Mouse (Mus musculus) heart, embryonic 14.5 days (tissue): ENCODE results near the gene Tns3. TPM values are rescaled to one million over a fixed set of nuclear protein-coding genes. Genes with fewer than 3 reads are reported as not detected.

ENCODE experiments used
- ATAC-seq: fragments of 200-750 bp; cut with Nextera tagmentation; 2 replicates; pipeline ENCODE4 v1.8.0; 2017; ENCODE audit warnings: low read depth, moderate TSS enrichment; ENCODE audit not compliant: insufficient number of reproducible peaks, insufficient read depth, low FRiP score
- H3K27ac ChIP-seq, 2 experiments: fragments of 200-500 bp in 1 of 2; fragments of 300-500 bp in 1 of 2; sonication (generic) in 1 of 2; replicated peaks in 1 of 2; 2 replicates each; pipeline ENCODE4 v1.5.1; 2012 to 2014; ENCODE audit warnings: low read depth in 2 of 2, low read length in 2 of 2, control low read depth in 1 of 2, mild to moderate bottlenecking in 1 of 2, mixed read lengths in 1 of 2; ENCODE audit not compliant: control insufficient read depth in 1 of 2, insufficient read depth in 1 of 2
- H3K27me3 ChIP-seq: fragments of 300-500 bp; sonication (generic); 2 replicates; pipeline ENCODE4 v1.6.1; 2014; ENCODE audit warnings: mild to moderate bottlenecking, low read length, control low read depth; ENCODE audit not compliant: control insufficient read depth, insufficient read depth
- H3K36me3 ChIP-seq: fragments of 300-500 bp; sonication (generic); 2 replicates; pipeline ENCODE4 v1.6.1; 2014; ENCODE audit warnings: mild to moderate bottlenecking, control low read depth, low read length, mixed read lengths; ENCODE audit not compliant: control insufficient read depth, insufficient read depth
- H3K4me1 ChIP-seq, 2 experiments: fragments of 200-500 bp in 1 of 2; fragments of 300-500 bp in 1 of 2; sonication (generic) in 1 of 2; 2 replicates each; pipeline ENCODE4 v1.6.1; 2012 to 2014; ENCODE audit warnings: low read length in 2 of 2, control low read depth in 1 of 2, mixed read lengths in 1 of 2; ENCODE audit not compliant: control insufficient read depth in 2 of 2, insufficient read depth in 2 of 2
- H3K4me2 ChIP-seq: fragments of 300-500 bp; sonication (generic); 2 replicates; pipeline ENCODE4 v1.6.1; 2014; ENCODE audit warnings: mild to moderate bottlenecking, low read length
- H3K4me3 ChIP-seq, 2 experiments: fragments of 200-500 bp in 1 of 2; fragments of 300-500 bp in 1 of 2; sonication (generic) in 1 of 2; 2 replicates each; pipeline ENCODE4 v1.5.1; 2012 to 2014; ENCODE audit warnings: low read length in 2 of 2, mild to moderate bottlenecking in 2 of 2, control low read depth in 1 of 2, low read depth in 1 of 2, moderate library complexity in 1 of 2; ENCODE audit not compliant: control insufficient read depth in 1 of 2, insufficient read depth in 1 of 2
- H3K9ac ChIP-seq: fragments of 300-500 bp; sonication (generic); 2 replicates; pipeline ENCODE4 v1.6.1; 2014; ENCODE audit warnings: mild to moderate bottlenecking, low read length
- H3K9me3 ChIP-seq: fragments of 300-500 bp; sonication (generic); 2 replicates; pipeline ENCODE4 v1.6.1; 2016; ENCODE audit warnings: low read length, control low read depth; ENCODE audit not compliant: control insufficient read depth
- WGBS: fragments of 180-500 bp; shearing (Covaris S2); extraction: QIAGEN DNeasy Blood & Tissue Kit; methylation state at CpG from one replicate; pipeline ENCODE4 v1.1.7; 2014; 5-methylcytosine and 5-hydroxymethylcytosine counted together
- polyA plus RNA-seq: library from polyadenylated mRNA; unstranded; fragments of >200 nt; fragmentation: Nextera tagmentation; extraction: Ambion mirVana; gene quantifications from 2 replicates; pipeline ENCODE4 v1.2.1, GENCODE M21; 2014

Gene Tns3
- polyA plus RNA-seq, 1 experiment from 2014 or later: 14.1 TPM

DNA sequence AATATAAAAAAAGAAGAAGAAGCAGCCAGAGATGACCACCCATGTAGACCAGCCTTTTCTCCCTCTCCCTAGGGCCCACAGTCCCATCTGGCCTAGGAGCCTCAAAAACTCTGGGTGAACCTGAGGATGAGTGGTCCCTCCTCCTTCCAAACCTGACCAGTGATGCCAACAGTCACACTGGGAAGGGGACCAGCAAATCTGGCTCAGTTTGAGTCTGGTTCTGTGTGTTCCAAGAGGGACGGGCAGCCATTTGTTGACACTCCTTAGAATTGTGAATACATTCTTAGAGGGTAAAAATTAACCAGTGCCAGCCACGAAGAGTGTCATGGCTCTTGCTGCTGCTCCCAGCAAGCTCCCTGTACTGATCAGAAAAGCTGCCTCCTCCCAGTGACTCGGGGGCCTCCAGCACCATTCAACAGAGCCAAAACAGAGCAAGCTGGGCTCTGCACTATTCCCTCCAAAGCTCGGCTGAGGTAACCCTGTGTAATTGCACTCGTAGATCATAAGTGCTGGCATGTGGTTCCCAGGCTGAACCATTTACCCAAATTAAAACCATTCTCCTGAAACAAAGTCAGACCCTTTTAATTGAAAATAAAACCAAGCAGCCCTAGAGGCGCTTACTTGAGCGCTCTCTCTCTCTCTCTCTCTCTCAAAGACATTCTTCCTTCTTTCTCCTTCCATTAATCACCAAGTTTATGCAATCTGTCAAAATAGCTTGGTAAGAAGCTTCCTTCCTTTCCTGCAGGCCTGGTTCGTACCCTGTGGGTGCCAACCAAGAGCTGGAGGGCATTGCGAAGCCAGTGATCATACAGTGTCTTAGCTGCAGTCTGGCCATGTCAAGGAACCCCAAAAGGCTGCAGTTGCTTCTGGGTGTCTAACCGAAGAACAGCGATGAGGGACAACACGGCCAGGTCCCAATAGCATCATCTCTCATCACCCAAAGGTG is 7.6 kb downstream of the Tns3 start:
- no peak overlapping the region for H3K4me3 ChIP-seq
- H3K9ac ChIP-seq: no peak overlapping the region
- no peak for ATAC-seq
- H3K27ac ChIP-seq: no peak overlapping the region
- peaks cover 26 to 47% of the 10 kb centered on the region in 2 experiments for H3K4me1 ChIP-seq
- H3K4me2 ChIP-seq: no peak overlapping the region
- WGBS: 81% methylated on average over 12 of the region's 12 CpGs
- no peaks in the 10 kb centered on the region for H3K27me3 ChIP-seq
- no peaks in the 10 kb centered on the region for H3K9me3 ChIP-seq
- peaks cover 6% of the 10 kb centered on the region; the same call in 1 of the 2 replicates for H3K36me3 ChIP-seq

GRCm38 (mm10) chr11:8653800-8654295 is 10.5 kb downstream of the Tns3 start:
- H3K9ac ChIP-seq: no peak overlapping the region
- peaks cover 4% of the 10 kb centered on the region; the same call in 1 of the 2 replicates for H3K36me3 ChIP-seq
- ATAC-seq: no peak
- WGBS: 54% methylated on average over 13 of the region's 13 CpGs
- no peaks in the 10 kb centered on the region for H3K27me3 ChIP-seq
- no peaks in the 10 kb centered on the region for H3K9me3 ChIP-seq
- H3K4me2 ChIP-seq: no peak overlapping the region
- peak overlapping the region; percentile 37 to 39 for H3K27ac ChIP-seq
- H3K4me1 ChIP-seq: peaks cover 32 to 52% of the 10 kb centered on the region in 2 experiments
- H3K4me3 ChIP-seq: no peak overlapping the region

GRCm38 (mm10) chr11:8652792-8653645 is 11.3 kb downstream of the Tns3 start:
- Histone ChIP-seq H3K4me3 (no peak overlapping the region), H3K4me1 (peaks cover 34 to 56% of the 10 kb centered on the region in 2 experiments), H3K27ac (peak overlapping the region; percentile 37 to 45; a peak in 3 of 4 replicates), H3K9me3 (no peaks in the 10 kb centered on the region), H3K9ac (peak overlapping the region; percentile 3; the same call in 1 of the 2 replicates), H3K4me2 (no peak overlapping the region), H3K27me3 (no peaks in the 10 kb centered on the region), H3K36me3 (no peaks in the 10 kb centered on the region)
- 37% methylated on average over 10 of the region's 10 CpGs for WGBS
- no peak for ATAC-seq

GRCm38 (mm10) chr11:8652116-8652714 is 12.1 kb downstream of the Tns3 start:
- H3K9ac ChIP-seq: peak overlapping the region; percentile 3; the same call in 1 of the 2 replicates
- WGBS: 81% methylated on average over 10 of the region's 10 CpGs
- no peak overlapping the region for H3K4me3 ChIP-seq
- H3K27ac ChIP-seq: peak overlapping the region in 1 of 2 experiments; percentile 37; a peak in 1 of 4 replicates
- peaks cover 38 to 62% of the 10 kb centered on the region in 2 experiments for H3K4me1 ChIP-seq
- no peak overlapping the region for H3K4me2 ChIP-seq
- no peak for ATAC-seq
- no peaks in the 10 kb centered on the region for H3K36me3 ChIP-seq
- no peaks in the 10 kb centered on the region for H3K27me3 ChIP-seq
- H3K9me3 ChIP-seq: no peaks in the 10 kb centered on the region

GRCm38 (mm10) chr11:8651448-8652035 is 12.8 kb downstream of the Tns3 start:
- no peak for ATAC-seq

DNA sequence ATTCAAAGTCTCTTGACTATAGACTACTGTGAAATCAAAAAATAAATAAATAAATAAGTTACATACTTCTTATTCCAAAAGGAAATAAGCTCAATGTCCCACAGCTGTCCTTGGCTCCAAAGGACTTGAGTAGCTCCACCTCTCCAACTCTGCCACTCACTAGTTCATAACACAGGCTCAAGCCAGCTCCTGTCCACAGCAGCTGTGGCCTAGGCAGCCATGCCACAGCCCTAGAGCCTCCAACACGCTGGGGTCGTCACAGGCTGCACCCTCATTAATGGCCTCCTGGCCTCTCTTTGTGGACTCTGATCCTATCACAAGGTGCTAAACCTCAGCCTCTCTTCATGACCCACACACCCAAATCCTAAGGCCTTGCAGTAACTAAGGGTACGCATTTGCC is 18.7 kb downstream of the Tns3 start:
- H3K4me2 ChIP-seq: no peak overlapping the region
- 80% methylated on average over 3 of the region's 3 CpGs for WGBS
- H3K9ac ChIP-seq: no peak overlapping the region
- H3K4me1 ChIP-seq: peaks cover 17 to 40% of the 10 kb centered on the region in 2 experiments
- no peaks in the 10 kb centered on the region for H3K9me3 ChIP-seq
- H3K36me3 ChIP-seq: no peaks in the 10 kb centered on the region
- H3K27me3 ChIP-seq: no peaks in the 10 kb centered on the region
- no peak for ATAC-seq
- no peak overlapping the region for H3K4me3 ChIP-seq
- H3K27ac ChIP-seq: no peak overlapping the region

More at GRCm38 (mm10) chr11:8651448-8652035, 12.8 kb downstream of the Tns3 start:
- H3K36me3 ChIP-seq: no peaks in the 10 kb centered on the region
- H3K9ac ChIP-seq: no peak overlapping the region; the same call in 1 of the 2 replicates
- no peaks in the 10 kb centered on the region for H3K27me3 ChIP-seq
- no peak overlapping the region for H3K27ac ChIP-seq
- 78% methylated on average over 10 of the region's 10 CpGs for WGBS
- no peak overlapping the region for H3K4me3 ChIP-seq
- no peaks in the 10 kb centered on the region for H3K9me3 ChIP-seq
- H3K4me1 ChIP-seq: peaks cover 38 to 62% of the 10 kb centered on the region in 2 experiments
- H3K4me2 ChIP-seq: no peak overlapping the region
